Mouse (Mus musculus) hindbrain, embryonic 13.5 days (tissue): ENCODE results near the gene Isyna1. TPM values are rescaled to one million over a fixed set of nuclear protein-coding genes. Genes with fewer than 3 reads are reported as not detected.

Experiments
- ATAC-seq: fragments of 200-750 bp; cut with Nextera tagmentation; 2 replicates; pipeline ENCODE4 v1.8.0; 2017; ENCODE audit warnings: moderate TSS enrichment; ENCODE audit not compliant: low FRiP score
- H3K27ac ChIP-seq: fragments of 300-500 bp; sonication (generic); 2 replicates; pipeline ENCODE4 v1.5.1; 2015; ENCODE audit warnings: inconsistent platforms, mild to moderate bottlenecking, moderate library complexity
- H3K27me3 ChIP-seq: fragments of 300-500 bp; sonication (generic); 2 replicates; pipeline ENCODE4 v1.6.1; 2015; ENCODE audit warnings: mild to moderate bottlenecking, inconsistent platforms
- H3K36me3 ChIP-seq: fragments of 300-500 bp; sonication (generic); 2 replicates; pipeline ENCODE4 v1.6.1; 2015; ENCODE audit warnings: mild to moderate bottlenecking, inconsistent platforms
- H3K4me1 ChIP-seq: fragments of 300-500 bp; sonication (generic); replicated peaks from 2 replicates; pipeline ENCODE4 v1.6.1; 2015; ENCODE audit warnings: inconsistent platforms
- H3K4me2 ChIP-seq: fragments of 300-500 bp; sonication (generic); 2 replicates; pipeline ENCODE4 v1.6.1; 2015; ENCODE audit warnings: inconsistent platforms, mild to moderate bottlenecking, moderate library complexity
- H3K4me3 ChIP-seq: fragments of 300-500 bp; sonication (generic); 2 replicates; pipeline ENCODE4 v1.5.1; 2015; ENCODE audit warnings: mild to moderate bottlenecking, inconsistent platforms
- H3K9ac ChIP-seq: fragments of 300-500 bp; sonication (generic); 2 replicates; pipeline ENCODE4 v1.6.1; 2015; ENCODE audit warnings: mild to moderate bottlenecking, inconsistent platforms
- H3K9me3 ChIP-seq: fragments of 300-500 bp; sonication (generic); 2 replicates; pipeline ENCODE4 v1.6.1; 2016; ENCODE audit warnings: inconsistent platforms
- WGBS: fragments of 180-500 bp; shearing (Covaris S2); methylation state at CpG from one replicate; pipeline ENCODE4 v1.1.7; 2015; 5-methylcytosine and 5-hydroxymethylcytosine counted together
- polyA plus RNA-seq: library from polyadenylated mRNA; unstranded; fragments of >200 nt; fragmentation: Nextera tagmentation; extraction: Ambion mirVana; gene quantifications from 2 replicates; pipeline ENCODE4 v1.2.1, GENCODE M21; 2015

Gene Isyna1
- 121 and 125 TPM in 2 replicates for polyA plus RNA-seq

GRCm38 (mm10) chr8:70593961-70594609, at the start of gene Isyna1:
Isyna1 (plus strand) TSS chr8:70594373.
- H3K4me3 ChIP-seq = peak within 1 kb of the TSS; percentile 64
- 1% methylated on average over 40 of the region's 40 CpGs for WGBS
- peak; percentile 82 for ATAC-seq
- H3K9me3 ChIP-seq = no peaks in the 10 kb centered on the region
- peaks cover 49% of the 10 kb centered on the region for H3K36me3 ChIP-seq
- H3K4me1 ChIP-seq = peaks cover 58% of the 10 kb centered on the region
- peaks cover 15% of the 10 kb centered on the region for H3K27me3 ChIP-seq
- peak within 1 kb of the TSS; percentile 83 for H3K27ac ChIP-seq
- peak within 1 kb of the TSS; percentile 83 for H3K9ac ChIP-seq
- peak within 1 kb of the TSS; percentile 97 for H3K4me2 ChIP-seq

GRCm38 (mm10) chr8:70546412-70546811, 47.8 kb upstream of the Isyna1 start:
- Histone ChIP-seq H3K36me3 (no peaks in the 10 kb centered on the region), H3K27me3 (no peaks in the 10 kb centered on the region), H3K4me1 (peaks cover 29% of the 10 kb centered on the region), H3K4me3 (no peak overlapping the region), H3K4me2 (no peak overlapping the region), H3K9me3 (no peaks in the 10 kb centered on the region), H3K27ac (no peak overlapping the region), H3K9ac (no peak overlapping the region)
- WGBS = 94% methylated on average over 4 of the region's 4 CpGs
- ATAC-seq = no peak

DNA sequence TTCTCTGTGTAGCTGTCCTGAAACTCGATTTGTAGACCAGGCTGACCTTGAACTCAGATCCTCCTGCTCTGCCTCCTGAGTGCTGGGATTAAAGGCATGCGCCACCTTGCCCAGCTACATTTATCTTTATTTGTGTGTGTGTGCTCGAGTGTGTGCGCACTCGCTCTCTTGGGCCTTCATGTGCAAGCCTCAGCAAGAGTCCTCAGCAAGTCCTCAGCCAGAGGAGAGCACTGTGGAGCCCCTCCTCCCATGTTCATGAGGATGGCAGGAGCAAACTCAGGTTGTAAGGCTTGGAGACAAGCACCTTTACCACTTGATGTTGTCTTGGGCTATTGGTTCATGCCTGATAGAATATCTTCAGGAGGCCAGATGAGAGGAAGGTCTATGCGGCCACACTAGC, 46.4 kb upstream of the Isyna1 start:
- Histone ChIP-seq H3K4me2 (no peak overlapping the region), H3K9ac (no peak overlapping the region), H3K27ac (no peak overlapping the region), H3K36me3 (no peaks in the 10 kb centered on the region), H3K4me3 (no peak overlapping the region), H3K27me3 (no peaks in the 10 kb centered on the region), H3K4me1 (peaks cover 32% of the 10 kb centered on the region), H3K9me3 (no peaks in the 10 kb centered on the region)
- WGBS = 92% methylated on average over 6 of the region's 6 CpGs
- ATAC-seq = no peak

- H3K4me3 ChIP-seq = no peak overlapping the region
- no peaks in the 10 kb centered on the region for H3K9me3 ChIP-seq
- H3K9ac ChIP-seq = no peak overlapping the region
- 90% methylated on average over 10 of the region's 10 CpGs for WGBS
- peaks cover 32% of the 10 kb centered on the region for H3K4me1 ChIP-seq
- no peak overlapping the region for H3K4me2 ChIP-seq
- H3K36me3 ChIP-seq = no peaks in the 10 kb centered on the region
- ATAC-seq = no peak
- no peaks in the 10 kb centered on the region for H3K27me3 ChIP-seq
- no peak overlapping the region for H3K27ac ChIP-seq
Observed at GRCm38 (mm10) chr8:70549412-70550184, 44.6 kb upstream of the Isyna1 start.

DNA sequence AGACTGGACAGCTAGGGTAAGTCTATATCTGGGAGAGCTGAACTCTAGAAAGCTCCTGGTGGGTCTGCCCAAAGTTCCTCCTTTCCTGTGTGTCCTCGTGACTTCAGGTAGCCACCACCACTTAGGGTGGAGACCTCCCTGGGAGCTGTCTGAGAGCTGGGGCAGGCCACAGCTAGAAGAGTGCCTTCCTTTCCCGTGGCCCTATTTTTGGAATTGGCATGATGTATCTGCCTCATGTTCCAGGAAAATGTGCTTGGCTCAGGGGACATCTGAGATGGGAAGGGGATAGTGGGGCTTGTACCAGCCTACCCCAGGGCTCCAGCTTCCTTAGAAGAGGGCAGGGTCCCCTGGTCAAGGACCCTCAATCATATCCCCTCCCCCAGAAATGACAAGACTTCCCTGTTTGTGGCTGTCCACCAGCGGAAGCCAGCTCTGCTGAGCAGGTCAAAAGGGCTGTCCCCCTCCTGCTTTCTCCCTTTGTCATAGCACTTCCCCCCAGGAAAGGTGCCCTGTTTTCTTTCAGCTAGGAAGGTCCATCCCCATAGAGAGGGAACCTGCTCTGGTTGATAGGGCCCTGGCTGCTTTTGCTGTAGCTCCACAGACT, 42.5 kb upstream of the Isyna1 start:
- no peaks in the 10 kb centered on the region for H3K9me3 ChIP-seq
- 75% methylated on average over 3 of the region's 3 CpGs for WGBS
- ATAC-seq = no peak
- no peak overlapping the region for H3K27ac ChIP-seq
- H3K27me3 ChIP-seq = no peaks in the 10 kb centered on the region
- no peak overlapping the region for H3K9ac ChIP-seq
- H3K4me2 ChIP-seq = no peak overlapping the region
- peaks cover 4% of the 10 kb centered on the region; the same call in 1 of the 2 replicates for H3K36me3 ChIP-seq
- H3K4me1 ChIP-seq = peaks cover 32% of the 10 kb centered on the region
- no peak overlapping the region for H3K4me3 ChIP-seq

GRCm38 (mm10) chr8:70552836-70553235, 41.3 kb upstream of the Isyna1 start:
- Histone ChIP-seq H3K36me3 (peaks cover 4% of the 10 kb centered on the region; the same call in 1 of the 2 replicates), H3K4me2 (no peak overlapping the region), H3K27me3 (no peaks in the 10 kb centered on the region), H3K9ac (0 out of 2 replicates have a peak overlapping the region, but pooled peaks have one; percentile 24), H3K27ac (0 out of 2 replicates have a peak overlapping the region, but pooled peaks have one; percentile 55), H3K9me3 (no peaks in the 10 kb centered on the region), H3K4me1 (peaks cover 32% of the 10 kb centered on the region), H3K4me3 (no peak overlapping the region)
- ATAC-seq = no peak
- 88% methylated on average over 1 of the region's 1 CpGs for WGBS

GRCm38 (mm10) chr8:70553740-70554139, 40.4 kb upstream of the Isyna1 start:
- H3K4me1 ChIP-seq = peaks cover 32% of the 10 kb centered on the region
- H3K27me3 ChIP-seq = no peaks in the 10 kb centered on the region
- H3K4me2 ChIP-seq = no peak overlapping the region
- no peak for ATAC-seq
- peak overlapping the region; percentile 55 for H3K27ac ChIP-seq
- no peak overlapping the region for H3K4me3 ChIP-seq
- H3K9ac ChIP-seq = no peak overlapping the region
- no peaks in the 10 kb centered on the region for H3K9me3 ChIP-seq
- H3K36me3 ChIP-seq = peaks cover 4% of the 10 kb centered on the region; the same call in 1 of the 2 replicates

GRCm38 (mm10) chr8:70555079-70555747, 39.0 kb upstream of the Isyna1 start:
- WGBS = 98% methylated on average over 4 of the region's 4 CpGs
- H3K27me3 ChIP-seq = no peaks in the 10 kb centered on the region
- peaks cover 4% of the 10 kb centered on the region; the same call in 1 of the 2 replicates for H3K36me3 ChIP-seq

DNA sequence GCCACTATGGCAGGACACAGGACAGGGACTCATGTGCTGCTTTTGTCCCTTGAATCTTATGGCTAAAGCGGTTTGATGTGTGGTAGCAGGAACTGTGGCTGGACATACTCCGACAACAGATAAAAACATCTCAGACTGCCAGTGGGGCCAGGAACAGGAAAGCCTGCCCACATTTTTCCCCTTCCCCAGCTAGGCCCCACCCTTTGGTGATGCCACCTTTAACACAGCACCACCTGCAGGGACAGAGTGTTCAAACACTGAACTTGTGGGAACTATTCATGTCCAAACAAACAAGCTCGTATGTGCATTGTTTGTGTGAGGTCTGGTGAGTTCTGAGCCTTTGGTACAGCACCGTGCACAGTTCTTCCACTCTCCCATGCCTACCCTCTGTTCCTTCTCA, 35.8 kb upstream of the Isyna1 start:
- Histone ChIP-seq H3K27me3 (no peaks in the 10 kb centered on the region), H3K9ac (no peak overlapping the region), H3K27ac (no peak overlapping the region), H3K9me3 (no peaks in the 10 kb centered on the region), H3K4me2 (no peak overlapping the region), H3K36me3 (peaks cover 4% of the 10 kb centered on the region; the same call in 1 of the 2 replicates), H3K4me3 (no peak overlapping the region), H3K4me1 (peaks cover 28% of the 10 kb centered on the region)
- 67% methylated on average over 4 of the region's 4 CpGs for WGBS
- ATAC-seq = no peak

More at GRCm38 (mm10) chr8:70555079-70555747, 39.0 kb upstream of the Isyna1 start:
- no peak for ATAC-seq
- Histone ChIP-seq H3K4me3 (no peak overlapping the region), H3K9ac (no peak overlapping the region), H3K4me2 (no peak overlapping the region), H3K27ac (no peak overlapping the region), H3K4me1 (peaks cover 33% of the 10 kb centered on the region), H3K9me3 (no peaks in the 10 kb centered on the region)

DNA sequence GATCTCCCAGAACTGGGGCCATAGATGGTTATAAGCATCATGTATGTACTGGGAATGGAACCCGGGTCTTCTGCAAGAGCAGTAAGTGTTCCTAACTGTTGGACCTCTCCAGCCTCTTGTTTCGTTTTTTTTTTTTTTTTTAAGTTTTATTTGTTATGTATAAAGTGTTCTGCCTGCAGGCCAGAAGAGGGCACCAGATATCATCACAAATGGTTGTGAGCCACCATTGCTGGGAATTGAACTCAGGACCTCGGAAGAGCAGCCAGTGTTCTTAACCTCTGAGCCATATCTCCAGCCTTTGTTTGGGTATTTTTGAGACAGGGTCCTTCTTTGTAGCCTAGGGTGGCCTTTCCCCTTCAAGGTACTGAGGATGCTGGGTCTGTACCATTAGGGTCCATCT, 35.2 kb upstream of the Isyna1 start:
- Histone ChIP-seq H3K9me3 (no peaks in the 10 kb centered on the region), H3K27me3 (no peaks in the 10 kb centered on the region), H3K9ac (no peak overlapping the region), H3K4me3 (no peak overlapping the region), H3K36me3 (peaks cover 4% of the 10 kb centered on the region; the same call in 1 of the 2 replicates), H3K4me2 (no peak overlapping the region), H3K27ac (no peak overlapping the region), H3K4me1 (peaks cover 22% of the 10 kb centered on the region)
- ATAC-seq = no peak
- 82% methylated on average over 3 of the region's 3 CpGs for WGBS

DNA sequence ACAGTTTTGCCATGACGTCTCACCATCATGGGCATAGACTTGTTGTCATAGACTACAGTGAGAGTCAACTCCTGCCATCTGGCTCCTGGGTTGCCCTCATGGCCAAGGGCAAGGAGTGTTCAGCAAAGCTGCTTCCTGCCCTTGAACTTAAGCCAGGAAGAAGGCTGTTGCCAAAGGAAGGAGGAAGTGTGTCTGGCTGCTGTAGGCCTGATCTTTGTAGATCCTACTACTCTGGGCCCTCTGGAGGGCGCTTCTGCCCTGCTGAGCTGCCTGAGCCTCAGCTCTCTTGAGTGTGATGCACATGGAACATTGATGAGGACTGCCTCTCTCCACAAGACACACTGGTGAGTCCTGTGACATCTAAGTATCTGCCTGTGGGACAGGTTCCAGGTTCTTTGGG, 34.1 kb upstream of the Isyna1 start:
- no peaks in the 10 kb centered on the region for H3K27me3 ChIP-seq
- 80% methylated on average over 2 of the region's 2 CpGs for WGBS
- H3K27ac ChIP-seq = no peak overlapping the region
- H3K9ac ChIP-seq = no peak overlapping the region
- H3K4me1 ChIP-seq = peaks cover 24% of the 10 kb centered on the region
- H3K4me2 ChIP-seq = no peak overlapping the region
- no peak overlapping the region for H3K4me3 ChIP-seq
- no peaks in the 10 kb centered on the region for H3K9me3 ChIP-seq
- H3K36me3 ChIP-seq = peaks cover 4% of the 10 kb centered on the region; the same call in 1 of the 2 replicates
- no peak for ATAC-seq

- H3K9me3 ChIP-seq = no peaks in the 10 kb centered on the region
- no peak overlapping the region for H3K27ac ChIP-seq
- no peak overlapping the region for H3K9ac ChIP-seq
- no peak overlapping the region for H3K4me2 ChIP-seq
- WGBS = 75% methylated on average over 3 of the region's 3 CpGs
- H3K4me1 ChIP-seq = peaks cover 29% of the 10 kb centered on the region
- peaks cover 4% of the 10 kb centered on the region; the same call in 1 of the 2 replicates for H3K36me3 ChIP-seq
- H3K27me3 ChIP-seq = no peaks in the 10 kb centered on the region
- H3K4me3 ChIP-seq = no peak overlapping the region
- no peak for ATAC-seq
Observed at GRCm38 (mm10) chr8:70560564-70560963, 33.6 kb upstream of the Isyna1 start.
